Mouse (Mus musculus): ENCODE measurements at regions not wholly inside any gene's neighbourhood (a gene's known extent, or its start where the extent isn't known, plus 50 kb on each side); places are given as distances from the start of the nearest gene placed in this dataset.

GRCm38 (mm10) chr11:25365433-25365832, 845.1 kb downstream of the 5730522E02Rik start:
- Histone ChIP-seq H3K27ac (ENCODE audit: low read depth) (no peak overlapping the region), H3K9me3 (ENCODE audit: control insufficient read depth, low read length) (no peaks in the 10 kb centered on the region), H3K4me3 (ENCODE audit: low read depth, low read length) (no peak overlapping the region), H3K9ac (ENCODE audit: low read length) (no peak overlapping the region), H3K36me3 (ENCODE audit: control insufficient read depth, insufficient read depth, low read length) (no peaks in the 10 kb centered on the region), H3K27me3 (replicated peaks; ENCODE audit: control insufficient read depth, insufficient read depth, low read length) (no peaks in the 10 kb centered on the region), H3K4me1 (replicated peaks; ENCODE audit: control insufficient read depth, insufficient read depth, low read length) (no peaks in the 10 kb centered on the region), H3K4me2 (ENCODE audit: low read length) (no peak overlapping the region)
- ATAC-seq (replicated peaks; ENCODE audit: low FRiP score, low TSS enrichment, low read depth) (no peak), DNase-seq (ENCODE audit: low spot score) (no peak)
- 71% methylated on average over 6 of the region's 6 CpGs for WGBS

DNA sequence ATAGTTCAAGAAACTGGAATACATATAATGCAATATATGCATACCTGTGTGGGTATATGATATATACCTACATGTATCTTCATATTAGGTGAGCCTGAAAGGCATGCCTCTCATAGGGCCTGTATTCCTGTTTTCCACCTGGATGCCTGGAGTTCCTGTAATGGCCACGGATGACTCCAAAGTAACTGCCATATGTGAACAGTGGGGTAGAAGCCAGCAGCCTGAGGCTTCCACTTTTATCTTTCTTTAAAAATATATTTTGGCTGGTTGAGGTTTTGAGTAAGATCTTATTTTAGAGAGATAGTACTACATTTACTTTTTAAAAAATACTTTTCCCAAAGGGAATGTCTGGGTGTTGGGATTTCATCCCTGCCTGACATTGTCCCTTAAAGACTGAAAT, 850.8 kb downstream of the 5730522E02Rik start:
- H3K4me3 ChIP-seq (ENCODE audit: low read depth, low read length), result no peak overlapping the region
- H3K27ac ChIP-seq (ENCODE audit: low read depth), result no peak overlapping the region
- H3K9ac ChIP-seq (ENCODE audit: low read length), result no peak overlapping the region
- no peaks in the 10 kb centered on the region for H3K9me3 ChIP-seq (ENCODE audit: control insufficient read depth, low read length)
- ATAC-seq (replicated peaks; ENCODE audit: low FRiP score, low TSS enrichment, low read depth), result no peak
- no peaks in the 10 kb centered on the region for H3K36me3 ChIP-seq (ENCODE audit: control insufficient read depth, insufficient read depth, low read length)
- H3K4me2 ChIP-seq (ENCODE audit: low read length), result no peak overlapping the region
- 81% methylated on average over 1 of the region's 1 CpGs for WGBS
- H3K27me3 ChIP-seq (replicated peaks; ENCODE audit: control insufficient read depth, insufficient read depth, low read length), result no peaks in the 10 kb centered on the region
- H3K4me1 ChIP-seq (replicated peaks; ENCODE audit: control insufficient read depth, insufficient read depth, low read length), result peaks cover 12% of the 10 kb centered on the region
- no peak for DNase-seq (ENCODE audit: low spot score)

GRCm38 (mm10) chr11:25357717-25358411, 852.7 kb downstream of the 5730522E02Rik start:
- Histone ChIP-seq H3K36me3 (ENCODE audit: control insufficient read depth, insufficient read depth, low read length) (no peaks in the 10 kb centered on the region), H3K27ac (ENCODE audit: low read depth) (no peak overlapping the region), H3K4me3 (ENCODE audit: low read depth, low read length) (peak overlapping the region; percentile 32), H3K27me3 (replicated peaks; ENCODE audit: control insufficient read depth, insufficient read depth, low read length) (no peaks in the 10 kb centered on the region), H3K4me1 (replicated peaks; ENCODE audit: control insufficient read depth, insufficient read depth, low read length) (peaks cover 12% of the 10 kb centered on the region), H3K4me2 (ENCODE audit: low read length) (peak overlapping the region; percentile 66), H3K9ac (ENCODE audit: low read length) (no peak overlapping the region; the same call in 1 of the 2 replicates), H3K9me3 (ENCODE audit: control insufficient read depth, low read length) (no peaks in the 10 kb centered on the region)
- ATAC-seq (replicated peaks; ENCODE audit: low FRiP score, low TSS enrichment, low read depth) (no peak), DNase-seq (ENCODE audit: low spot score) (peak; percentile 54)
- WGBS, result 10% methylated on average over 10 of the region's 10 CpGs

DNA sequence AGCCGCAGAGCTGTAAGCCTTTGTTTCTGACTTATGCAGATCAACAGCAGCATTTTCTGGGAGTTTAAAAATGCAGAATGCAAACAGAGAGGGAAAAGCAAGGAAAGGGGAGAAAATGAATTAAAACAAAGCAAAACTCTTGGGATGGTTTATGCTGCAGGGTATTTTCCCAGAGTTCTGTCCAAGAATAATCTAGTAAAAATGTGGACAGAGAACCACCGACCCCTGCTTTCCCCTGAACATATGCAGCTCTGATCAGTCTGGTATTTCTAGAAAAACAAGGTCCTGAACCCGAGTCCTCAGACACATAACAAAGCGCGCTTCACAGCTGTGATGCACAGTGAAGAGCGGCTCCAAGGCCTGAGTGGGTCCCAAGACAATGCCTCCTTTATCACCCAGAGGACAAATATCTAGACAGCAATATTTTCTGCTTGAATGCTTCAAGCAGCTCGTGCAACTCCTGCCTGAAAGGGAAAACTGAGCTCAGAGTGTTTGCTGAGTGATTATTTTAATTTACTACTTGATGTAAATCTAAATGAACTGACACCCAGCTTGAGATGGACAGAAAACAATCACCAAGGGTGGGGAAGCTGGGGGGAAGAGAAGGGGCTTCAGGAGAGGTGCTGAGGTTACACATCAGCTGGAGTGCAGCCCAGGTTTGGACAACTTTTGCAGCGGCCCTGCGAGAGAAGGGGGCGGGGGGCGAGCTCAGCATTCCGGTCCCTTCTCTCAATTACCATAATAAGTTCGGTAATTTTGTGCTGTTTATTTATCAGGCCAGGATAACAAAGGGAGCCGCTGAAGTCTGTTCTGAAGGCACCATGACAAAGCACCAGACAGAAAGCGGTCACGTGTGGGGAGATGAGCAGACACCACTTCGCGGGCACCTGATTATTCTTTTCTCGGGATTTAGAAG, 853.6 kb downstream of the 5730522E02Rik start:
- Histone ChIP-seq H3K4me1 (replicated peaks; ENCODE audit: control insufficient read depth, insufficient read depth, low read length) (peaks cover 12% of the 10 kb centered on the region), H3K4me2 (ENCODE audit: low read length) (peak overlapping the region; percentile 66), H3K36me3 (ENCODE audit: control insufficient read depth, insufficient read depth, low read length) (no peaks in the 10 kb centered on the region), H3K9me3 (ENCODE audit: control insufficient read depth, low read length) (no peaks in the 10 kb centered on the region), H3K27ac (ENCODE audit: low read depth) (no peak overlapping the region), H3K9ac (ENCODE audit: low read length) (no peak overlapping the region; the same call in 1 of the 2 replicates), H3K4me3 (ENCODE audit: low read depth, low read length) (peak overlapping the region; percentile 32), H3K27me3 (replicated peaks; ENCODE audit: control insufficient read depth, insufficient read depth, low read length) (no peaks in the 10 kb centered on the region)
- ATAC-seq (replicated peaks; ENCODE audit: low FRiP score, low TSS enrichment, low read depth) (peak; percentile 66; the same call in 1 of the 2 replicates), DNase-seq (ENCODE audit: low spot score) (no peak)
- WGBS, result 11% methylated on average over 19 of the region's 19 CpGs

- no peak overlapping the region for H3K4me2 ChIP-seq (ENCODE audit: low read length)
- H3K27me3 ChIP-seq (replicated peaks; ENCODE audit: control insufficient read depth, insufficient read depth, low read length), result no peaks in the 10 kb centered on the region
- no peaks in the 10 kb centered on the region for H3K9me3 ChIP-seq (ENCODE audit: control insufficient read depth, low read length)
- no peak overlapping the region for H3K27ac ChIP-seq (ENCODE audit: low read depth)
- ATAC-seq (replicated peaks; ENCODE audit: low FRiP score, low TSS enrichment, low read depth) (no peak), DNase-seq (ENCODE audit: low spot score) (no peak)
- no peak overlapping the region for H3K4me3 ChIP-seq (ENCODE audit: low read depth, low read length)
- no peaks in the 10 kb centered on the region for H3K4me1 ChIP-seq (replicated peaks; ENCODE audit: control insufficient read depth, insufficient read depth, low read length)
- 68% methylated on average over 2 of the region's 2 CpGs for WGBS
- no peaks in the 10 kb centered on the region for H3K36me3 ChIP-seq (ENCODE audit: control insufficient read depth, insufficient read depth, low read length)
- H3K9ac ChIP-seq (ENCODE audit: low read length), result no peak overlapping the region
Measured at GRCm38 (mm10) chr11:25335667-25336066, 874.9 kb downstream of the 5730522E02Rik start.

DNA sequence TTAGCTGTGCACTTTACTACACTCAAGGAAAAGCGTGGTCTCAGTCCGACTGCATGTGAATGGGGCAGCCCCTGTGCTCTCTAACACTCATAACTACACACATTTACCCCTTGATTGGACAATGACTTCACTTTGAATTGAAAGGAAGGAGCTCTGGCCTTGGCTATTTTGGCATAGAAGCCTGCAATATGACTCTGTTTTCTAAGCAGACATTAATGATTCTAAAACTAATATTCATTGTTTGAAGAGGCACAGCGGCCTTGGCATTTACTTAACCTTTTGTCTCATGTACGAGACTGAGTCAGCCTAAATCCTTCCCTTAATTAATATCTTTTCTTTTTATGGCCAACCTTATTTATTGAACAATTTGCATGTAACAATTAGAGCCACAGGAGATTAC, 879.9 kb downstream of the 5730522E02Rik start:
- WGBS, result 77% methylated on average over 4 of the region's 4 CpGs
- DNase-seq (ENCODE audit: low spot score), result no peak
- no peak for ATAC-seq (replicated peaks; ENCODE audit: low FRiP score, low TSS enrichment, low read depth)
- no peak overlapping the region for H3K9ac ChIP-seq (ENCODE audit: low read length)
- no peaks in the 10 kb centered on the region for H3K27me3 ChIP-seq (replicated peaks; ENCODE audit: control insufficient read depth, insufficient read depth, low read length)
- no peak overlapping the region for H3K4me2 ChIP-seq (ENCODE audit: low read length)
- no peak overlapping the region for H3K27ac ChIP-seq (ENCODE audit: low read depth)
- no peaks in the 10 kb centered on the region for H3K9me3 ChIP-seq (ENCODE audit: control insufficient read depth, low read length)
- no peaks in the 10 kb centered on the region for H3K36me3 ChIP-seq (ENCODE audit: control insufficient read depth, insufficient read depth, low read length)
- H3K4me1 ChIP-seq (replicated peaks; ENCODE audit: control insufficient read depth, insufficient read depth, low read length), result no peaks in the 10 kb centered on the region
- no peak overlapping the region for H3K4me3 ChIP-seq (ENCODE audit: low read depth, low read length)

DNA sequence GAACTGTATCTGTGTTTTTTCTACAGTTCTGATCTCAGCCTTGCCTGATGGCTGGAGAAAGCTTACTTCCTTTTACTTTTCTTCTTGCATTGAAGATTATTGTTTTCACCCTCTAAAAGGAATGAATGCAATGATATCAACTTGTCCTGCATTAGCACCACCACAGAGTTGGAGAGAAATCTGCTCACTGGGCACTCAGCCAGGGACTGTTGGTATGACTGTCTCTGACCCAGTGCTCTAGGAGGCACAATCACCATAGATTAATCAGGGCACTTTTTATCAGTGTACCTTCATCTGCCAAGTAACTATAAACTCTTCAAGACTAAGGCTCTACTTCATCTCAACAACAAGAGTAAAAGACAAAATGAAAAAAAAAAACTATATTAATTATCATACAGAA, 888.1 kb downstream of the 5730522E02Rik start:
- H3K4me3 ChIP-seq (ENCODE audit: low read depth, low read length), result no peak overlapping the region
- no peak overlapping the region for H3K27ac ChIP-seq (ENCODE audit: low read depth)
- H3K4me2 ChIP-seq (ENCODE audit: low read length), result no peak overlapping the region
- no peak for ATAC-seq (replicated peaks; ENCODE audit: low FRiP score, low TSS enrichment, low read depth)
- no peaks in the 10 kb centered on the region for H3K9me3 ChIP-seq (ENCODE audit: control insufficient read depth, low read length)
- no peak overlapping the region for H3K9ac ChIP-seq (ENCODE audit: low read length)
- no peaks in the 10 kb centered on the region for H3K27me3 ChIP-seq (replicated peaks; ENCODE audit: control insufficient read depth, insufficient read depth, low read length)
- H3K4me1 ChIP-seq (replicated peaks; ENCODE audit: control insufficient read depth, insufficient read depth, low read length), result no peaks in the 10 kb centered on the region
- DNase-seq (ENCODE audit: low spot score), result no peak
- no peaks in the 10 kb centered on the region for H3K36me3 ChIP-seq (ENCODE audit: control insufficient read depth, insufficient read depth, low read length)

- DNase-seq (ENCODE audit: low spot score) (no peak), ATAC-seq (replicated peaks; ENCODE audit: low FRiP score, low TSS enrichment, low read depth) (no peak)
- H3K27ac ChIP-seq (ENCODE audit: low read depth), result no peak overlapping the region
- H3K27me3 ChIP-seq (replicated peaks; ENCODE audit: control insufficient read depth, insufficient read depth, low read length), result no peaks in the 10 kb centered on the region
- no peak overlapping the region for H3K4me3 ChIP-seq (ENCODE audit: low read depth, low read length)
- H3K9ac ChIP-seq (ENCODE audit: low read length), result no peak overlapping the region
- H3K9me3 ChIP-seq (ENCODE audit: control insufficient read depth, low read length), result no peaks in the 10 kb centered on the region
- H3K36me3 ChIP-seq (ENCODE audit: control insufficient read depth, insufficient read depth, low read length), result no peaks in the 10 kb centered on the region
- H3K4me2 ChIP-seq (ENCODE audit: low read length), result no peak overlapping the region
- H3K4me1 ChIP-seq (replicated peaks; ENCODE audit: control insufficient read depth, insufficient read depth, low read length), result no peaks in the 10 kb centered on the region
- WGBS, result 82% methylated on average over 4 of the region's 4 CpGs
Measured at GRCm38 (mm10) chr11:25321494-25321893, 889.1 kb downstream of the 5730522E02Rik start.

Measured in intestine, embryonic 14.5 days (tissue).